Mouse (Mus musculus) G1E (cell line): ENCODE measurements around the gene Tepp.

Experiments used
- CTCF ChIP-seq: IDR thresholded peaks from 2 replicates; pipeline ENCODE4 v1.5.1; 2012; ENCODE audit warnings: low read depth, low read length, inconsistent platforms, mixed read lengths
- GATA1 ChIP-seq: IDR thresholded peaks from 2 replicates; pipeline ENCODE4 v1.6.1; 2012; ENCODE audit warnings: borderline replicate concordance, low read length, inconsistent platforms, mixed read lengths
- TAL1 ChIP-seq: conservative IDR thresholded peaks from 2 replicates; pipeline ENCODE4 v1.6.1; 2012; ENCODE audit warnings: low read depth, low read length, inconsistent platforms, mixed read lengths

DNA sequence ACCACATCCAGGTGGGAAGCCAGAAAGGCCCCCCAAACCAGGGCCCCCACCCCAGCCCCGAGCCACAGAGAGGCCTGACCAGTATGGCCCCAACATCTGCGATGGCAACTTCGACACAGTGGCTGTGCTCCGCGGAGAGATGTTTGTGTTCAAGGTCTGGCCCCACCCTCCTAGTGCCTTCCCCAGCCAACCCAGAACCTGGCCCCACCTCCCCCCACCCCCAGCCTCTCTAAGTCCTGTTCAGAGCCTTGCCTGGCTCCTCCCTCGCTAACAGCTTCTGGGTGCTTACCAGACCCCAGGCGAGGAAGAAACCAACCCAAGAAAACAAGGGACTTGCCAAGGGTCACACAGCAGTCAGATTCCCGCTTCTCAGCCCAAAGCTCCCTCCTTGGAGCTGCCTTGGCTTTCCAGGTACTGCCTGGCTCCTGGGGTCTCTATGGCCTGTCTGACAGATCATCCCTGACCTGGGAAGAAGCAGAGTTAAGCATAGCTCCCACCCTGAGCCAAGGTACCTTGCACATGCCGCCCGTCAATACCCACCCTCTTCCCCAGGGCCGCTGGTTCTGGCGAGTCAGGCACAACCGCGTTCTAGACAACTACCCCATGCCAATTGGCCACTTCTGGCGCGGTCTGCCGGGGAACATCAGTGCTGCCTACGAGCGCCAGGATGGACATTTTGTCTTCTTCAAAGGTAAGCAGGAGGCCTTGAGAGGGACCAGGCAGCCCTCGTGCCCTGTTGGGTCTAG lies 59.4 kb downstream of the Tepp start:
- TF ChIP-seq TAL1 (no peak), CTCF (no peak), GATA1 (no peak)
